Mouse (Mus musculus) fat pad, adult 2 months (tissue): ENCODE measurements at regions not wholly inside any gene's neighbourhood (a gene's known extent, or its start where the extent isn't known, plus 50 kb on each side); places are given as distances from the start of the nearest gene placed in this dataset.
"Not testable (repeated sequence)": the region's sequence is repeated elsewhere in the genome, so short reads cannot be mapped to it uniquely, and the experiment has no call there.

Source experiments
- DNase-seq: peaks from one replicate; pipeline ENCODE4 v3.0.0-alpha.2; 2011; ENCODE audit warnings: low read depth, low spot score; ENCODE audit errors: extremely low read depth

GRCm38 (mm10) chr15:25252648-25253567, 160.7 kb downstream of the Basp1 start:
- no peak for DNase-seq

GRCm38 (mm10) chr15:25245631-25246030, 167.9 kb downstream of the Basp1 start:
- DNase-seq, result no peak

GRCm38 (mm10) chr15:25237665-25238664, 175.6 kb downstream of the Basp1 start:
- DNase-seq, result no peak

- DNase-seq, result no peak
Observed at GRCm38 (mm10) chr15:25236191-25236723, 177.3 kb downstream of the Basp1 start.

GRCm38 (mm10) chr15:25234064-25234700, 179.4 kb downstream of the Basp1 start:
- DNase-seq, result no peak

- no peak for DNase-seq
Observed at GRCm38 (mm10) chr15:25230213-25230612, 183.4 kb downstream of the Basp1 start.

- DNase-seq, result no peak
Observed at GRCm38 (mm10) chr15:25229807-25230206, 183.8 kb downstream of the Basp1 start.

- DNase-seq, result no peak
Observed at GRCm38 (mm10) chr15:25227496-25227895, 186.1 kb downstream of the Basp1 start.

GRCm38 (mm10) chr15:25225936-25226335, 187.6 kb downstream of the Basp1 start:
- DNase-seq, result no peak

- no peak for DNase-seq
Observed at GRCm38 (mm10) chr15:25225431-25225830, 188.1 kb downstream of the Basp1 start.

GRCm38 (mm10) chr15:25221749-25222148, 191.8 kb downstream of the Basp1 start:
- DNase-seq, result no peak

- DNase-seq, result no peak
Observed at GRCm38 (mm10) chr15:25216375-25216774, 197.2 kb downstream of the Basp1 start.

- no peak for DNase-seq
Observed at GRCm38 (mm10) chr15:25202097-25202496, 211.5 kb downstream of the Basp1 start.

GRCm38 (mm10) chr15:25200249-25200648, 213.3 kb downstream of the Basp1 start:
- not testable (repeated sequence) for DNase-seq

GRCm38 (mm10) chr15:25187881-25188326, 225.7 kb downstream of the Basp1 start:
- no peak for DNase-seq

- no peak for DNase-seq
Observed at GRCm38 (mm10) chr15:25172755-25173154, 240.8 kb downstream of the Basp1 start.

GRCm38 (mm10) chr15:25146371-25146770, 267.2 kb downstream of the Basp1 start:
- no peak for DNase-seq

- DNase-seq, result no peak
Observed at GRCm38 (mm10) chr15:25144228-25144627, 269.3 kb downstream of the Basp1 start.

GRCm38 (mm10) chr15:25140389-25141181, 273.0 kb downstream of the Basp1 start:
- no peak for DNase-seq

GRCm38 (mm10) chr15:25137091-25137490, 276.5 kb downstream of the Basp1 start:
- no peak for DNase-seq
